In the genomic region with DNA sequence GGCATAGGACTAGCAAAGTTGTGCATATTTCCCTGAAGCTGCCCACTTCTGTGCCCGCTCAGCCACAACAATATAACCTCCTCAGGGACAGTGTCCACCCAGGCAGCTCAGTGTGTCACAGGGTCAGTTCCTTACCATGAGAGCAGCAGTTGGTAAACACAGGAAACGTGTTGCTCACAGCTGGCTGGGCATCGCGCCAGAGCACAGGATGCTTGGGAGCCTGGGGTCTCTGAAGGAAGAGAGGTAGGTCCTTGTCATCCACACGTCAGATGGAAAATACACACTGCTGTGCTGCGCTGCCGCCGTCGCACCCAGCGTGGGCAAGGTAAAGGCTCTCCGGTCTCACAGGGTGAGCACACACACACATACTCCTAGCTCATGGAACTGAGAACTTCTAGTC, we compare ENCODE assay signal across 9 mouse cellular contexts.
A peak's percentile ranks its signal among the peaks of the same experiment; 100 is the strongest.
DNase-seq lines count a peak whose midpoint lies in the region; ATAC-seq and TF ChIP-seq lines count a peak whose summit lies in the region.
"Had no signal": no experiment of that assay in that cellular context is flagged by ENCODE, and none has a peak within 500 bp of the region (broad histone marks: within the 10 kb centered on the region; RNA-seq: fewer than 3 reads in every experiment).

No protein-coding gene starts in this region.

- no peaks in the 10 kb centered on the region for H3K27me3 ChIP-seq in heart, embryonic 12.5 days (replicated peaks)
- no peaks in the 10 kb centered on the region for H3K27me3 ChIP-seq in forebrain, postnatal 0 days (ENCODE audit: insufficient read depth, low read length)
- H3K27me3 ChIP-seq: liver, embryonic 15.5 days had no signal

- H3K4me2 ChIP-seq in heart, embryonic 12.5 days, result no peak overlapping the region
- H3K4me2 ChIP-seq in forebrain, postnatal 0 days (ENCODE audit: low read depth), result no peak overlapping the region
- H3K4me2 ChIP-seq: liver, embryonic 15.5 days had no signal

- H3K4me1 ChIP-seq in heart, embryonic 12.5 days (replicated peaks), result peaks cover 29% of the 10 kb centered on the region
- H3K4me1 ChIP-seq in forebrain, postnatal 0 days (ENCODE audit: insufficient read depth), result no peaks in the 10 kb centered on the region

- TF ChIP-seq CTCF in forebrain, postnatal 0 days (IDR thresholded peaks at IDR 0.05; ENCODE audit: low read depth), result no peak

- ATAC-seq in heart, embryonic 12.5 days (ENCODE audit: insufficient number of reproducible peaks, low FRiP score), result peak; percentile 79
- no peak for ATAC-seq in forebrain, postnatal 0 days

- no peaks in the 10 kb centered on the region for H3K36me3 ChIP-seq in heart, embryonic 12.5 days
- 0 out of 2 replicates have a peak, but pooled peaks cover 4% of the 10 kb centered on the region for H3K36me3 ChIP-seq in forebrain, postnatal 0 days (ENCODE audit: insufficient read depth)

- DNase-seq in ovary, postnatal 36 days (ENCODE audit: low spot score), result peak; percentile 31
- DNase-seq in ovary, adult 18-20 months (ENCODE audit: low spot score), result no peak
- peak; percentile 78 for DNase-seq in lung, postnatal 10 days
- peak; percentile 42 for DNase-seq in thymus, postnatal 14 days
- no peak for DNase-seq in retina, postnatal 1 day
- no peak for DNase-seq in forebrain, postnatal 0 days
- no peak for DNase-seq in cerebellum, adult 18-20 months

- peak overlapping the region; percentile 48; the same call in 1 of the 2 replicates for H3K27ac ChIP-seq in heart, embryonic 12.5 days (ENCODE audit: poor library complexity, severe bottlenecking)
- no peak overlapping the region for H3K27ac ChIP-seq in forebrain, postnatal 0 days (ENCODE audit: low read depth, low read length)
- H3K27ac ChIP-seq: liver, embryonic 15.5 days had no signal

- no peak overlapping the region for H3K4me3 ChIP-seq in heart, embryonic 12.5 days
- H3K4me3 ChIP-seq in forebrain, postnatal 0 days (ENCODE audit: low read depth, low read length), result no peak overlapping the region
- H3K4me3 ChIP-seq: liver, embryonic 15.5 days had no signal

- no peak overlapping the region for H3K9ac ChIP-seq in heart, embryonic 12.5 days
- H3K9ac ChIP-seq in forebrain, postnatal 0 days, result no peak overlapping the region
- H3K9ac ChIP-seq: liver, embryonic 15.5 days had no signal

- 68% methylated on average over 11 of the region's 11 CpGs for WGBS in heart, embryonic 12.5 days
- 87% methylated on average over 11 of the region's 11 CpGs for WGBS in forebrain, postnatal 0 days

- no peaks in the 10 kb centered on the region for H3K9me3 ChIP-seq in heart, embryonic 12.5 days (replicated peaks)
- no peaks in the 10 kb centered on the region for H3K9me3 ChIP-seq in forebrain, postnatal 0 days (ENCODE audit: low read length)
- H3K9me3 ChIP-seq: liver, embryonic 15.5 days had no signal

Comparison
In these comparisons a context has a peak if more than half of its experiments do, and no peak if none do; other contexts are left out.
1. DNase-seq: peak in ovary, postnatal 36 days (single experiment), lung, postnatal 10 days (single experiment) and thymus, postnatal 14 days (single experiment); none in ovary, adult 18-20 months (single experiment), retina, postnatal 1 day (single experiment), forebrain, postnatal 0 days (single experiment) and cerebellum, adult 18-20 months (0 of 2).